Mouse (Mus musculus) kidney, embryonic 16.5 days (tissue): ENCODE measurements around the gene Six1. TPM values are rescaled to one million over a fixed set of nuclear protein-coding genes. Genes with fewer than 3 reads are reported as not detected.

Experiments used
- polyA plus RNA-seq: library from polyadenylated mRNA; unstranded; fragments of >200 nt; fragmentation: Nextera tagmentation; extraction: Ambion mirVana; gene quantifications from 2 replicates; pipeline ENCODE4 v1.2.1, GENCODE M21; 2015

Gene Six1
- polyA plus RNA-seq, 1 experiment from 2014 or later = 0.47 TPM

Other genes with a start within 250 kb of the Six1 start
- gene Six6, start 114.0 kb downstream of the Six1 start, polyA plus RNA-seq = not detected in 2 replicates
- 0.87 and 0.97 TPM in 2 replicates for gene 4930447C04Rik, start 113.1 kb downstream of the Six1 start, polyA plus RNA-seq
- 3.9 TPM in 2 replicates for gene Six4, start 59.6 kb upstream of the Six1 start, polyA plus RNA-seq
- gene Mnat1, start 69.8 kb upstream of the Six1 start, polyA plus RNA-seq = 32.5 and 35.8 TPM in 2 replicates
- 18.5 and 19.5 TPM in 2 replicates for gene Trmt5, start 232.8 kb upstream of the Six1 start, polyA plus RNA-seq
- 6.0 and 11.4 TPM in 2 replicates for gene Slc38a6, start 232.9 kb upstream of the Six1 start, polyA plus RNA-seq